Mouse (Mus musculus) heart, embryonic 14.5 days (tissue): ENCODE data around the gene Taz. TPM values are rescaled to one million over a fixed set of nuclear protein-coding genes. Genes with fewer than 3 reads are reported as not detected.

Source experiments
- ATAC-seq: fragments of 200-750 bp; cut with Nextera tagmentation; 2 replicates; pipeline ENCODE4 v1.8.0; 2017; ENCODE audit warnings: low read depth, moderate TSS enrichment; ENCODE audit not compliant: insufficient number of reproducible peaks, insufficient read depth, low FRiP score
- H3K27ac ChIP-seq, 2 experiments: fragments of 200-500 bp in 1 of 2; fragments of 300-500 bp in 1 of 2; sonication (generic) in 1 of 2; replicated peaks in 1 of 2; 2 replicates each; pipeline ENCODE4 v1.5.1; 2012 to 2014; ENCODE audit warnings: low read depth in 2 of 2, low read length in 2 of 2, control low read depth in 1 of 2, mild to moderate bottlenecking in 1 of 2, mixed read lengths in 1 of 2; ENCODE audit not compliant: control insufficient read depth in 1 of 2, insufficient read depth in 1 of 2
- H3K27me3 ChIP-seq: fragments of 300-500 bp; sonication (generic); 2 replicates; pipeline ENCODE4 v1.6.1; 2014; ENCODE audit warnings: mild to moderate bottlenecking, low read length, control low read depth; ENCODE audit not compliant: control insufficient read depth, insufficient read depth
- H3K36me3 ChIP-seq: fragments of 300-500 bp; sonication (generic); 2 replicates; pipeline ENCODE4 v1.6.1; 2014; ENCODE audit warnings: mild to moderate bottlenecking, control low read depth, low read length, mixed read lengths; ENCODE audit not compliant: control insufficient read depth, insufficient read depth
- H3K4me1 ChIP-seq, 2 experiments: fragments of 200-500 bp in 1 of 2; fragments of 300-500 bp in 1 of 2; sonication (generic) in 1 of 2; 2 replicates each; pipeline ENCODE4 v1.6.1; 2012 to 2014; ENCODE audit warnings: low read length in 2 of 2, control low read depth in 1 of 2, mixed read lengths in 1 of 2; ENCODE audit not compliant: control insufficient read depth in 2 of 2, insufficient read depth in 2 of 2
- H3K4me2 ChIP-seq: fragments of 300-500 bp; sonication (generic); 2 replicates; pipeline ENCODE4 v1.6.1; 2014; ENCODE audit warnings: mild to moderate bottlenecking, low read length
- H3K4me3 ChIP-seq, 2 experiments: fragments of 200-500 bp in 1 of 2; fragments of 300-500 bp in 1 of 2; sonication (generic) in 1 of 2; 2 replicates each; pipeline ENCODE4 v1.5.1; 2012 to 2014; ENCODE audit warnings: low read length in 2 of 2, mild to moderate bottlenecking in 2 of 2, control low read depth in 1 of 2, low read depth in 1 of 2, moderate library complexity in 1 of 2; ENCODE audit not compliant: control insufficient read depth in 1 of 2, insufficient read depth in 1 of 2
- H3K9ac ChIP-seq: fragments of 300-500 bp; sonication (generic); 2 replicates; pipeline ENCODE4 v1.6.1; 2014; ENCODE audit warnings: mild to moderate bottlenecking, low read length
- H3K9me3 ChIP-seq: fragments of 300-500 bp; sonication (generic); 2 replicates; pipeline ENCODE4 v1.6.1; 2016; ENCODE audit warnings: low read length, control low read depth; ENCODE audit not compliant: control insufficient read depth
- WGBS: fragments of 180-500 bp; shearing (Covaris S2); extraction: QIAGEN DNeasy Blood & Tissue Kit; methylation state at CpG from one replicate; pipeline ENCODE4 v1.1.7; 2014; 5-methylcytosine and 5-hydroxymethylcytosine counted together
- polyA plus RNA-seq: library from polyadenylated mRNA; unstranded; fragments of >200 nt; fragmentation: Nextera tagmentation; extraction: Ambion mirVana; gene quantifications from 2 replicates; pipeline ENCODE4 v1.2.1, GENCODE M21; 2014

Gene Taz
- polyA plus RNA-seq, 1 experiment from 2014 or later = 64.5 TPM

- Histone ChIP-seq H3K4me2 (peak overlapping the region; percentile 81), H3K36me3 (peaks cover 6% of the 10 kb centered on the region; the same call in 1 of the 2 replicates), H3K4me1 (peaks cover 2 to 5% of the 10 kb centered on the region in 2 experiments; a peak in 3 of 4 replicates), H3K9me3 (no peaks in the 10 kb centered on the region), H3K9ac (peak overlapping the region; percentile 78), H3K27me3 (no peaks in the 10 kb centered on the region), H3K4me3 (peak overlapping the region; percentile 51 to 54), H3K27ac (peak overlapping the region; percentile 88 to 92)
- 15% methylated on average over 14 of the region's 14 CpGs for WGBS
- no peak for ATAC-seq
Observed at GRCm38 (mm10) chrX:74281041-74281731, 526 bp upstream of the Taz start.

DNA sequence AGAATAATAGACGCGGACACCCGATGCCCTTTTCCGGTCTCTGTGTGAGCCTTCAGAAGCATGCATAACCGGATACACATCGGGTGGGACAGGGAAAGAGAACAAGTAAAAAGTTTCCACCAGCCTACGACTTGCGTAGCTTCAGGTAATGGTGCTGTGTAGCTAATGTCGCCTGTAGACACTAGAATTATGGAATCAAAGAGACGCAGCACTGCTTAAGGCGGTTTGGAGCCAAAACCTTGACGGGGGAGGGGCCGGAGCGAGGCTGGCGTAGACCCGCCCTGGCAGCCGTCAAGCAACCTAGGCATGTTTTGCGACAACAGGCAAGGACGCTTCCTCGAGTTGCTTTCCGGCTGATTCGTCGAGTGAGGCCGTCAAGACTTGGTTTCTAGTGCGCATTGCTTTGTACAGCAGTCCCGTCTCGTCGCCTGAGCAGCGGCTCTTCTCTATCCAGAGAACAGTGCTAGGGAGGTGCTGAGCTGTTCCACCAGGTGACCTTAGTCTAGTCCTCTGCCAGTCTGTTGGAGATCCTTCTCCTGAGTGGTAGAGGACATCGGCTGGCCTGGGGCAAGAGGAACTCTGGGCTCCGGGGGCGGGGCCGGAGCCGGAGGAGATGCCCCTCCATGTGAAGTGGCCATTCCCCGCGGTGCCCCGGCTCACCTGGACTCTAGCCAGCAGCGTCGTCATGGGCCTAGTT is 831 bp downstream of the Taz start:
- Histone ChIP-seq H3K4me1 (peaks cover 2 to 5% of the 10 kb centered on the region in 2 experiments; a peak in 3 of 4 replicates), H3K4me3 (peak overlapping the region; percentile 51 to 54), H3K4me2 (peak overlapping the region; percentile 81), H3K27me3 (no peaks in the 10 kb centered on the region), H3K9ac (peak overlapping the region; percentile 78), H3K36me3 (peaks cover 6% of the 10 kb centered on the region; the same call in 1 of the 2 replicates), H3K9me3 (no peaks in the 10 kb centered on the region), H3K27ac (peak overlapping the region; percentile 88 to 92)
- WGBS = 18% methylated on average over 39 of the region's 39 CpGs
- peak; percentile 57 for ATAC-seq

GRCm38 (mm10) chrX:74283092-74283437 is 1.4 kb downstream of the Taz start:
- H3K9me3 ChIP-seq = no peaks in the 10 kb centered on the region
- no peak for ATAC-seq
- H3K27ac ChIP-seq = peak overlapping the region; percentile 84 to 92
- WGBS = 32% methylated on average over 5 of the region's 5 CpGs
- H3K27me3 ChIP-seq = no peaks in the 10 kb centered on the region
- H3K36me3 ChIP-seq = peaks cover 11% of the 10 kb centered on the region
- H3K4me1 ChIP-seq = peaks cover 2 to 5% of the 10 kb centered on the region in 2 experiments; a peak in 3 of 4 replicates
- H3K4me2 ChIP-seq = peak overlapping the region; percentile 81
- peak overlapping the region; percentile 78 for H3K9ac ChIP-seq
- peak overlapping the region; percentile 51 to 54 for H3K4me3 ChIP-seq

DNA sequence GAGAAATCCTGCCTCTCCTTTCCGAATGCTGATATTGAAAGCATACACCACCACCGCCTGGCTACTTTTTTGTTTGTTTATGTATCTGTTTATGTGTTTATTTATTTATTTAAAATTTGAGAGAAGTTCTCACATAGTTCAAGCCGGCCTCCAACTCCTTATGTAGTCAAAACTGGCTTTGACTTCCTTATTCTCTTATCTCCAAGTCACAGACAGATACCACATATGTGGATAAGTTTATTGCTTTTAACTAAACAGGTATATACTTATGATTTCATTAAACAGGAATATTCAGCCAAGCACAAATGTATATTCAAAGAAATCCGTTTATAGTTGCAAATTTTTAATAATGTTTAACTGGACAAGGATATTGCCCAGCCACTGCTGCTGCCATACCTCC is 11.7 kb downstream of the Taz start:
- Histone ChIP-seq H3K4me1 (no peaks in the 10 kb centered on the region), H3K27ac (no peak overlapping the region), H3K4me2 (no peak overlapping the region), H3K36me3 (0 out of 2 replicates have a peak, but pooled peaks cover 8% of the 10 kb centered on the region), H3K27me3 (no peaks in the 10 kb centered on the region), H3K4me3 (no peak overlapping the region), H3K9ac (no peak overlapping the region), H3K9me3 (no peaks in the 10 kb centered on the region)
- 65% methylated on average over 4 of the region's 4 CpGs for WGBS
- ATAC-seq = no peak

DNA sequence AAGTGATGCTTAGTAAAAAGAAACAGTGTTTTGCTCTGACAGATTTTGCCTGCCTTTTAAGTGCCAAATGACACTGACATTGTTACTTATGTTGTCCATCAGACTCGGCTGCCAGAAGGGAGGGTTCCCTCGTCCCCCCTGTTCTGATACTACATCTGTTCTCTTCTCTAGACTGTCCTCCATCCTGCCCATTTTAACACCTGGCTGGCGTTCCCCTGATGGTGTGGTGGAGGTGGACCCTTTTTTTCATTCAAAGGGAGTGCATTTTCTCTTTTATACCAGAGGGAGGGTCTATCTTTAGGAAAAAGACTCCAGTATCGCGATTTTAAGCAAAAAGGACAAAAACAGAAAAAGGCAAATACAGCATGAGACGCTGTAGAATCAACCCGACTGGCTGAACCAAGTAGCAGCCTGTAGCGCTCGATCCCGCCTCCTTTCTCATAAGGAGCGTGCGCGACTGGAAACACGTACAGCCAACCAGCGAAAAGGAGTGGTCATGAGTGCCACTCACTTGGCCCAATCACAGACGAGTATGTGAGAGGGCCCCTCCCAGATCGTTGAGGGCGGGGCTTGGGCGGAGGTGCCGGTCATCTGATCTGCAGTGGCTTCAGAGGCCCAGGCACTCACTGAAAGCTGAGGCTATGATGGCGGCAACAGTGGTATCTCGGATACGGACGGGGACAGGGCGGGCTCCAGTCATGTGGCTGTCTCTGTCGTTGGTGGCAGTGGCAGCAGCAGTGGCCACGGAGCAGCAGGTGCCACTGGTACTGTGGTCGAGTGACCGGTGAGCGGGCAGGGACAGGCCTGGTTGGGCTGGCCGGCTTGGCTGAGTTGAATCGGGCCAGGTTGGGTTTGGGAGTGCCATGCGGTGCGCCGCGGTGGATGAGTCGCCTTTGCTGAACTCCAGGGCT is 15.1 kb downstream of the Taz start, which contains the start of gene Atp6ap1:
Atp6ap1 (plus strand) TSS at position 560 of the 911 bp plus-strand sequence.
- Histone ChIP-seq H3K4me1 (no peaks in the 10 kb centered on the region), H3K27me3 (no peaks in the 10 kb centered on the region), H3K4me3 (peak within 1 kb of the TSS; percentile 61 to 88), H3K9me3 (no peaks in the 10 kb centered on the region), H3K4me2 (peak within 1 kb of the TSS; percentile 73), H3K27ac (peak within 1 kb of the TSS; percentile 57 to 58), H3K9ac (peak within 1 kb of the TSS; percentile 81), H3K36me3 (peaks cover 27% of the 10 kb centered on the region)
- peak; percentile 96 for ATAC-seq
- 16% methylated on average over 36 of the region's 37 CpGs for whole genome bisulfite sequencing

DNA sequence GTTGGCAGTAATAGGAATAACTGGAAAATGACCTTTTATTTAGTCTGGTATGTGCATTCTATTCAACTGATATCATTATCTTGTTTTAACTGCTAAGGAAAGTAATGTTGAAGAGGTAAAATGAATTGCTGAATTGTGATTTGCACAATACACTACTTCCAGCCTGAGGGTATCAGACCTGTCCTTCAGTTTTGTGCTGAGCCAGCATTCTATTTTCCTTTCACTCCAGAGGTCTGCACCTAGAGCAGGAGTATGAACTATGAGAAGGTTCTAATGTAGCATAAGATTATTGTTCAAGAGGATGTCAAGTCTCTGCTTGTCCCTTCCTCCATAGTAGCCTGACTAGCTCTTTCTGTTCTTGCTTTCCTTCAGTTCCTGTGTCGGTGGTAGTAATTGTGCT is 16.6 kb downstream of the Taz start:
- H3K4me1 ChIP-seq = no peaks in the 10 kb centered on the region
- H3K9me3 ChIP-seq = no peaks in the 10 kb centered on the region
- H3K27me3 ChIP-seq = no peaks in the 10 kb centered on the region
- ATAC-seq = no peak
- H3K27ac ChIP-seq = no peak overlapping the region
- 72% methylated on average over 1 of the region's 1 CpGs for WGBS
- no peak overlapping the region for H3K9ac ChIP-seq
- H3K4me3 ChIP-seq = no peak overlapping the region
- peaks cover 42% of the 10 kb centered on the region for H3K36me3 ChIP-seq
- no peak overlapping the region for H3K4me2 ChIP-seq

DNA sequence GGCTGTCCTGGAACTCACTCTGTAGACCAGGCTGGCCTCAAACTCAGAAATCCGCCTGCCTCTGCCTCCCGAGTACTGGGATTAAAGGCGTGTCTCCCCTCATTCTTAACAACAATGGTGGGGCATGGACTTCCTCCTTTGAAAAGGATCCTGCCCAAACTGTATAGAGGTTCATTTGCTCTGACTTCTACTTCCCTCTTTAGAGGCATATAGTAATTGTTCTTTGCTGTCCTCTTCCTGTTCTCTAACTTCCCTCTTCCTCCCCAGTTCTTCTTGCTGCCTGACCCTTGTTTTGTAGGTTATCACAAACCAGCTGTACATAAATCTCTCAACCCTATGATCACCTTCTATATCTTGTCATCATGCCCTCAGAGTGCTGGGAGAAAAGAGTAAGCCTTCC is 18.0 kb downstream of the Taz start:
- Histone ChIP-seq H3K27me3 (no peaks in the 10 kb centered on the region), H3K4me3 (no peak overlapping the region), H3K4me2 (no peak overlapping the region), H3K36me3 (peaks cover 50% of the 10 kb centered on the region), H3K27ac (no peak overlapping the region), H3K4me1 (no peaks in the 10 kb centered on the region), H3K9me3 (no peaks in the 10 kb centered on the region), H3K9ac (no peak overlapping the region)
- no peak for ATAC-seq
- 69% methylated on average over 3 of the region's 3 CpGs for WGBS
